Mouse (Mus musculus) natural killer cell, adult 2 months (primary cell): ENCODE measurements around the gene Olfr288.

Source experiments
- DNase-seq, 2 experiments: peaks; one replicate each; pipeline ENCODE4 v3.0.0; 2022; ENCODE audit warnings: low spot score in 2 of 2

The Olfr288 gene

DNA sequence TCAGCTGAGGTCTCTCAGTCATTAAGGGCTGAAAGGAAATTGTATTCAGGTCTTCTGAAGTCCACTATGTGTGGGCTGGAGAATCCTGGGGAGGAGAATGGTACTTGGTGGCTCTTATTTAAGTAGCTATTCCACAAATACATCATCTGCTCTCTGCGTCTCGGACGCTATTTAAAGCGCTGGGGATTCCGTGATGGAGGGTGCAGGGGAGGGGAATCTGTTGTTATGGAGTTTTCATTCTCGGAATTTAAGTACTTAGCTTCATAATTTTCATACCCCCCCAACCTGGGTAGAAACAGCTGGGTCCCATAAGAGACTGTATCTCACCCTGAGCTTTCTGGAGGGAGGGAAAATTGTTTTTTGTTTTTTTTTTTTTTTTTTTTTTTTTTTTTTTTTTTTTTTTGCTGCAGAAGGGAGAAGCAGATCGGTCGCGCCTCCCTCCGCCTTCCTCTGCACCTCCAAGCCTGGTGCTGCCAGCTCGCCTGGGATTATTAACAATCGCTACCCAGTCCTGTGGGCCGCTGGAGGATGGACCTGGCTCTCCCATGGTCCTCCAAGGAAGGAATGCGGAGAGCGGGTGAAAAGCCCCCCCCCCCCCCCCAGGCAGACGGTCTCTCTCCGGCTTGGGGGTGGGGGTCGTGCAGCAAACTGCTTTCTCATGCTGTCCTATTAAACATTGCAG is 28.2 kb downstream of the Olfr288 start, which contains the start of gene Ccdc184:
Ccdc184 (plus strand) TSS at position 196 of the 682 bp plus-strand sequence.
- no peak for DNase-seq

DNA sequence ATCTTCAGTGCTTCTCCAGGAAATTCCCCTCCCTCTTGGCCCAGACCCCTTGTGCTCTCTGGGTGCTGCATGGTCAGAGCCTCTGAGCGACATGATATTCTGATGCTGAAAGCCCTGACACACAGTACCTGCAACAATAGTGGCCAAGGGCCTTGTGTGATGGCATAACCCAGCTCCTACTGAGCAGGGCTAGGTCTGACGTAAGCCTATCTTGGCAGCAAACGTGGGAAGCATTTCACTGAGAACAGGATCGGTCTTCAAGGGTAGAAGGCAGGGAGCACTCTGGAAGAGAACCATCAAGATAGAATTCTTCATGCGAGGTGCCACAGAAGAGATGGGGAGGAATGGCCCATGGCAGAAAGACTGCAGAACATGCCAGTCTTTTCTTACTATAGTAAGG is 29.8 kb downstream of the Olfr288 start, which contains the start of gene Asb8:
Asb8 (minus strand) TSS at position 101 of the 400 bp plus-strand sequence.
- no peak for DNase-seq

DNA sequence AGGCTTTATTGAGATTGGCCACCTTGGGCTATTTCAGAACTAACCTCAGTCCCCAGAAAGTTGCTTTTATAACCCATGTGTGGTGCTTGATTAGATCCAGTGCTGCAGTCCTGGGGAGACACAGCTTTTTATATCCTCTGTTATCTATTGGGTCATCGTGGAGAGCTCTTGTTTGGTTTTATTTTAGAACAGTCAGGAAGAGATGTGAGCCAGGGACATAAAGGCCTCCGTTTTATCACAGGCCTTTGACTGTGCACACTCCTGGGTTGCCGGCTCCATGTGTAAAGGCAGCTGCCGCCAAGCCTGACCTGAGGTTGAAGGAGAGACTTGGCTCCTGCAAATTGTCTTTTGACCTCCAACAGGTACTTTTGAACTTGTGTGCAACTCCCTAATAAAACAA is 32.8 kb downstream of the Olfr288 start:
- DNase-seq = no peak

DNA sequence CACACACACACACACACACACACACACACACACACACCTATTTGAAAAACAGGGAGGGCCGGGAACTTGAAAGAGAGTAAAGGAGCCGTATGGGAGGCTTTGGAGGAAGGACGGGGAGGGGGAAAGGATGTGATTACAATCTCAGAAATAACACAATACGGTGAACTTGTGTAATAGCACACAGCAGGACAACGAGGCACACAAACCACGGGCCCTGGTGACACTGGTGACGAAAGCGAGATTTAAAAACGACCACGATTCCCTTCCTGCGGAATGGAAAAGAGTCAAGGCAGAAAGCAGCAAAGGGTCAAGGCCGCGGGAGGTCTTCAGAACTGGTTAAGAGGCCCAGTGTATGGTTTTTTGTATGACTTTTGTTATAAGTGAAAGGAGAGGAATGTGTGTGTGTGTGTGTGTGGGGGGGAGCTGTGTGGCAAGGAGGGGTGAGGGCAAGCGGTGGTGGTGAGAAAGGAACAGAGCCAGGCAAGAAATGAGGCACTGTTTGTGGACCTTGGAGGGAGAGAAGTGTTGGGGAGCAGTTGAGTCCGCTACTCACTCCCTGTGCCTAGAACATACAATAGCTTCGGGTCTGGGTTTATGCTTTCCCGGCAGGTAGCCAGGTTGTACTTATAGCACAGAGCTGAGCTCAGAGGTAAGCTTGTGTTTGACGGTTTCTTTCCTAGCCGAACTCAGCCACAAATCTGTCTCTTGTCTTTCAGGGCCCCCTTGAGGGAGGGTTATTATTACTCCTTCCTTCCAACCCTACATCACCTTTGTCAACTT is 34.1 kb downstream of the Olfr288 start:
- DNase-seq = no peak

DNA sequence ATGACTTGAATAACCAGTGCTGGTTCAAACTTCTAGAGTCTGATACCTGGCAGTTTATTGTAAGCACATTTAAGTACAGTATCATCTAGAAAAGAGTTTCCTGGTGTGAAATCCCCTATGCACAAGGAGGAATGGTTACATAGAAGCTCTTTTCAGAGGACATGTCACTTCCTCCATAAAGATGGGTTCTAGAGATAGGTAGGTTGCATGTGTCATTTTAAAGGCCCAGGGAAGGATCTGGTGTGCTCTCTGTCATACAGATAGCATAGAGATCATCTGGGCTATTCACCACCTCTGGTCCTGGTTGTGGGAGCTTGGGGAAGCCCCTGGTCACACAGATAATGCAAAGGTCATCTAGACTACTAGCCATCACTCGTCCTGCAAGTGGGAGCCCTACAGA is 38.1 kb downstream of the Olfr288 start:
- no peak for DNase-seq

DNA sequence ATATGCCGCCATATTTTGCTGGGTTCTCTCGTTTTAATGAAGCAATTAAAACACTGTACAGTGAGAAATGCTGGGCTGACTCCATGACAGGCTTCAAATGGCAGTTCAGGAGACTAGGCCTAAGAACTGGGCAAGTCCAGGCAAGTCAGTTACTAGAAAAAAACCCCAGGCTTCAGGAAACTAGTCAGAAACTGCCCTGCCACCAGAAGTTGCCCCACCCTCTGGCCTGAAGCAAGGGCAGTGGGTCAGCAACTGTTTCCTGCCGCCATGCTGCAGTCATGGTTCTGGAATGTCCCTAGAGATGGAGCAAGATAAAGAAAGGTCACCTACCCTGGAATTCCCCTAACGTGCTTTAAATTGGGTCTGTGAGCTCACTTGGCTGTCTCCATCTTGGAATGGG is 39.4 kb downstream of the Olfr288 start:
- DNase-seq = peak in 1 of 2 experiments; percentile 30

DNA sequence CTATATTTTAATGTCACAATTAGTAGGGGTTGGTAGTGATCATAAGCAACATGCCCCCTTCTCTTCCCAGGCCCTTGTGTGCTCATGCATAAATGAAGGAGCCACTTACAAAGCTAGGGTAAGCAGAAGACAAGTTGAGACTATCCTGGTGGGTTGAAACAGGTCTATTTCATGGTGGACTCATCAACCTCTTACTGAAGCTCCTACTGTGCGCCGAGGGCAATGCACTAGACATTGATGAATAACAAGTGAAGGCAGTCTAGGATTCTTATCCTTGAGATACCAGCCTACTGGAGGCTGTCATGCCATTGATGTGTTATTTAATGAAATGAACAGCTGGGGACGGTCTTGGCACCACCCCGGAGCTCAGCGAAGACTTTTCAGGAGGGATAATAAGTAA is 40.1 kb downstream of the Olfr288 start:
- no peak for DNase-seq

DNA sequence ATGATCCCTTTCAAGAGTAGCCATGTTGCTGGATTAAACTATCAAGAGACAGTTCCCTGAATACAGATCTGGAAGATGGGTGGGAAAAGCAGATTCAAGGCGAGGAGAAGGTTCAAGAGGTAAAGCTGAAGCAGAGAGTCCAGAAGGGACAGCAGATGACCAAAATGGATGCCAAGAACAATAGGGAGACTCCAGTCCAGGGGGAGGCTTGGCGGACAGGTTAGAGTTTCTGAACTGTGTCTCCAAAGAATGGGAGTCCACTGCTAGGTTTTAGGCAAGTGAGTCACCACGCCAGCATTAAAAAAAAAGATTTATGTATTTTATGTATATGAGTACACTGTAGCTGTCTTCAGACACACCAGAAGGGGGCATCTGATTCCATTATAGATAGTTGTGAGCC is 40.7 kb downstream of the Olfr288 start:
- DNase-seq = no peak

DNA sequence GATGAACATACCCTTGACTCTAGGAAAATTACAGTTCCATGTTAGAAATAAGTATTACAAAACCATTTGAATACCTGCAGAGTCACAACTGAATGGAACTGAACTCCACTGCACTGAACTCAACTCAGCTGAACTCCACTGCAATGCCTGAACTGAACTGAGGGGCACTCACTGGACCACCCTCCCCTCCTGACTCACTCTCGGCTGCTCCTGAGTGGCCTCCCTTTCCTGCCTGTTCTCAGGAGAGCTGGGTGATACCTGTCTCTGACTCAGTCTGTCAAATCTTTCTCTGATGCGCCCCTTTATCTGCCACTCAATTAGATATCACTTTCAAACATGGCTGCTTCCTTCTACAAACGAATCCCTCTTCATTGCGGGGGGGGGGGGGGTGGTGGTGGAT is 41.2 kb downstream of the Olfr288 start:
- DNase-seq = no peak

DNA sequence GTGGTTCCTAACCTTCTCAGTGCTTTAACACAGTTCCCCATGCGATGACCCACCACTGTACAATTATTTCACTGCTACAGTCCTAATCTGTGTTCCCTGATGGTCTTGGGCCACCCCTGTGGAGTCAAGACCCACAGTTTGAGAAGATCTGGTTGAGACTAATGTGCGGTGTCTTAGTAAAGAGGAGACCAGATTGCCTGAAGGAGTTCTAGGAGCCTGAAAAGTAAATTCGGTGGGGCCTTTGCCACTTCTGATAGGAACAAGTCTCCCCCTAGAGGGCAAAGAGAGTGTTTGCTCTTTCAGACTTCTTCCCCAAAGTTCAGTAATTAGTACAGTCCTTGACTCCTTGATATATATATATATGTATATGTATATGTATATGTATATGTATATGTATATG is 41.7 kb downstream of the Olfr288 start:
- peak; percentile 27 to 29 for DNase-seq

DNA sequence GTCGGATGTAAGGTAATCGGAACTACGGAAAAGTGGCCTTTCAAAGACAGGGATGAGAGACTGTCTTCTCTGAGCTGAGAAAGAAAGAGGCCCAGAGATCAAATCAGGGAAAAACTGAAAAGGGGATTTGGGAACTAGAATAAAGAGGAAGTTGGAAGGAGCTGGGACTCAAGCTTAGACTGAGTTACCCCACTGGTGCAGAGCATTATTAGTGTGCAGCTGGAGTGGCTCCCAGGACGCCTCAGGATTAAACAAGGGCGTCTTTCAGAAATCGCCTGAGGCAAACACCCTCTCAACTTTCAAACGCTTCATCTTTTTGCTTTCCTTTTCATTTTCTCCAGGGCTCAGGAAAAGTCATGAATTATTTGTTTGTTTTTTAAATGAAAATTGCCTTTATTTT is 42.4 kb downstream of the Olfr288 start:
- DNase-seq = no peak

DNA sequence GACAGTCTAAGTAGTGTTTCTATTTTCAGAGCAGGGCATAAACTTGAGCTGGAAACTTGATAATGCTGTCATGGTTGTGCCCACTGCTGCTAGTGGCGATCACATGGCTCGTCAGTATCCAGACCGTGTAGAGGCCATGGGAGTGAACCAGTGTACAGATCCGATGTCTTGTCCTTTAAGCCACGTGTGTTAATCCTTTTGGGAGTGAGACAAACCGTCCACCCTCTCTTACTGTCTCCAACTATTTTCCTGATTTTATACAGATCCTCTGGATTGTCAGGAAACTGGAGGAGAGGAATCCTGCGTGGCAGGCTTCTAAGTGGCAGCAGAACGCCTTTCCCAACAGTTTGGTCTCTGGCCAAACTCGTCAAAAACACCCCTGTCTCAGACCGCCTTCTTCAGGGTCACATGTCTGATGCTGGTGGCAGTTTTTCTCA is 46.2 kb downstream of the Olfr288 start:
- no peak for DNase-seq

DNA sequence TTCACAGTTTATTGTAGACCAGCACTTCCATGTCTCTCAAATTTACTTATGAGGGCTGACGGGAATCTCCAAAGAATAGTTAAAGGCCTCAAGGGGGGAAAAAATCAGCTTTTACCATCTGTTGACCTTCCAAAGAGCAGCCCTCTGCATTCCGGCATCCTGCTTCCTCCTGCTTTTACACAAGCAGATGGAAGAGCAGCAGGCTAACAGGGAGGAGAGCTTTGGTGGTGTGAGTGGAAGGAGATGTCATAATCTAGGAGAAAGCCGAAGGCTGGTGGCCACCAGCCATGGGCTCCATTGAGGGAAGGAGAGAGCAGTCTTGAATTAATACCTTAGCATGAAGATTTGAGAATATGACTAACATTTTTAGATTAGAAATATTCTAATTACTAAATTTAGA is 47.0 kb downstream of the Olfr288 start:
- no peak for DNase-seq

DNA sequence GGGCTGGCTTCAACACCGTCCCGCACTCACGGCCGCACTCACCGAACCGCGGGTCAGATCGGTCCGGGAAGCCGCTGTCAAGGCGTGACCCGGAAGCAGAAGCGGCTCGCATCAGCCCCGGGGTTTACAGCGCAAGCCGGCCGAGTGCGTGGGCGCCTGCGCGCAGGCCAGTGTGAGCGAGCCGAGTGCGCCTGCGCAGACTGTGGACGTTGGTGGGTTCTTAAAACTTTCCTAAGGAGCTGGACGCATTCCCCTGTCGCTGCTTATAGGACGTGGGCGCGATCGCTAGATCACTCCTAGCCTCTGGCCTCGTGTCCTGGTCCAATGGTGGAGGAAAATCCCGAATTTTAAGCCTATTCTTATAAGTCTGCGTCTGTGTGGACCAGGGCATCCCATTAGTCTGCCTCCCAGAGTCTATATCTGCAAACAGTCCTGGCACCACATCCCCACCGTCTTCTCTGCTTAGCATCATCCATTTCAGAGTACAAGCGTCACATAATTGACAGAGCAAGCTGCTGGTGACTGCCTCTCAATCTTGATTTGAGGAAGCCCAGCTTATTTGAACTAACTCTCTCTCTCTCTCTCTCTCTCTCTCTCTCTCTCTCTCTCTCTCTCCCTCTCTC is 49.7 kb downstream of the Olfr288 start:
- peak; percentile 85 to 89 for DNase-seq

DNA sequence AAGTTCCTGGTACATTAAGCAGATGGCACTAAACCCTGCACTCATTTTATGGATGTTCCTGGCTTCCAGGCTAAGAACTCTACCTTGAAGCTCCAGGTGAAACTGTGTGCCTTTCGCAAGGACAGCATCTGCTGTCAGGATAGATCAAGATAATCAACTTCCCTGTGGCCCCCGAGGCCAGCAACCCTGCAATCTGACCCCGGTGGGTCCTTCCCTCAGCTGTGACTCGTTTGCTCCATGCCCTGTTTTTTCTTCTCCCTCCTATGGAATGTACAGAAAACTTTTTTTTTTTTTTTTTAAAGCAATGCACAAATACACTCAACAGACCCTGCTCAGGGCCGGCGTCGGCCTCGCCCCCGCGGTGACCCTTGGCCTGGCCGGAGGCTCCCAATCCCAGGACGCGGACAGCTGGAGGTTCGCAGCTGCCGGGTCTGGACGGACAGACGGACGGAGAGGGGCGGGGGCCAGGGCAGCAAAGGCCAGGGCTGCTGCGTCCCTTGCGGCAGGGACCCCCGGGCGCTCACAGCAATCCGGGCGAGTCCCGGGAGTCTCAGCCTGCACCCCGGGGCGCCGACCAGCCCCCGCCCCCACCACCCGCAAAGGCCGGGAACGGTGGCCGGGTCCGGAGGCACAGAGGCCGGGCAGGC is 50.4 kb downstream of the Olfr288 start:
- DNase-seq = no peak

DNA sequence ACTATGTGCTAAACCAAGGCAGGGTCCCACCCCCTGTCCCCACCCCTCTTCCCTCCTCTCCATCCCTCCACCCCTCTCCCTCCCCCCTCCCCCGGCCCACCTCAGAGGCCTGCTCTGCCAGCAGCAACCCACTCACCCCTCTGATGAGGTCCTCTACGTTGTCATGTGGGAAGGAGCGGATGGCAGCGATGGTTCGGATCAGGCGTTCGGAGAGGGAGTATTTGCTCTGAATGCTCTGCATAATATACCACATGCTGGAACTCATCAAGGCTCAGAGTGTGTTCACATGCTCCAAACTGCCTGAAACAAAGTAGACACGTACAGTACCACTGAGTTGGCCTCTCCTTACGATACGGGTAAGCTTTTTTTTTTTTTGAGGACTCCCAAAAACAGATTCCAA is 52.8 kb downstream of the Olfr288 start:
- DNase-seq = no peak

DNA sequence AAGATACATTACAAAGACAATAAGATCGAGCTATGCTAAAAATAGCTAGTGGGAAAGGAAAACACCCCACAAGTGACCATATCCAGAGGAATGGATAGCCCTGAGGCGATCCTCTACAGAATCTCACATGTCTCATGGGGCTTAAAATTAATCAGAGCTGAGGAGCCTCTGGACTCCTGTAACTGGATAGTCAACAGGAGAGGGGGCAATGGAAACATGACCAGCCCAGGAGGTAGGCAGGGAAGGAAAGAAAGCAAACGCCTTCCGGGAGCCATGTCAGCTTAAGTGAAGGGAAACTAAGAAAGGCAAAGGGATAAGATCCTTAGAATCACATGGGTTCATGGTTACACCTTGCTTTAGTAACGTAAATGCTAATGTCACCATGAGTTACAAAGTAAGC is 54.5 kb downstream of the Olfr288 start:
- DNase-seq = no peak

DNA sequence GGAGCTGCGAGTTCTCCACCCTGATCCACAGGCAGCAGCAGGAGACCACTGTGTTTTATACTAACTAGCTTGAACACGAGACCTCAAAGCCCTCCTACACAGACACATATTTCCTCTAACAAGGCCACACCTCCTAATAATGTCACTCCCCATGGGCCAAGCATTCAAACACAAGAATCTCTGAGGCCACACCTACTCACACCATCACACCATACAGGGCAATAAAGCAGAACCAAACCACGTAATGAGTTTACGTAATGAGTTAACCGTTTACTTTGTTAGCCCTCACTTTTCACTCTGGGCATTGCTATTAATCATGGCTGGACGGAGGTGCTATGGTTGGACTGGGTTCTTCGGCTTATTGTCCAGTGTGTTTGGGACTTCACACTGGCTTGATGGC is 55.6 kb downstream of the Olfr288 start:
- no peak for DNase-seq

DNA sequence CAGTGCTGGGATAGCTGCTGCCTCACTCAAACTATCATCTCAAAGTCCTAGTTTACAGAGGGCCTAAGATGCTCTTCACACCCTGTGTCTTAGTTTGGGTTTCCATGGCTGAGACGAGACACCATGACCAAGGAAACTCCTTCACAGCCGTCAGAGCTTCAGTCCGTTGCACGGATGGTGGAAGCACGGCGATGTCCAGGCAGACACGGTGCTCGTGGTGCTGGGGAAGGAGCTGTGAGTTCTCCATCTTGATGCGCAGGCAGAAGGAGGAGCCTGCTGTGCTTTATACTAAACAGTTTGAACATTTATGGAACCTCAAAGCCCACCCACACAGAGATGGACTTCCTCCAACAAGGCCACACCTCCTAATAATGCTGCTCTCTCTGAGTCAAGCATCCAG is 58.5 kb downstream of the Olfr288 start:
- DNase-seq = no peak
